Mouse (Mus musculus) MEL (cell line): ENCODE measurements around the gene Nlgn1. TPM values are rescaled to one million over a fixed set of nuclear protein-coding genes. Genes with fewer than 3 reads are reported as not detected.

Experiments used
- DNase-seq: peaks from one replicate; pipeline ENCODE4 v3.0.0; 2011; ENCODE audit warnings: low read depth, low spot score
- H3K27ac ChIP-seq: 2 replicates; pipeline ENCODE4 v1.5.1; 2012; ENCODE audit warnings: low read depth, mild to moderate bottlenecking, control low read depth, low read length, moderate library complexity; ENCODE audit not compliant: control insufficient read depth
- H3K27me3 ChIP-seq, 2 experiments: fragments of 150-350 bp in 1 of 2; sonication (generic) in 1 of 2; 2 replicates each; pipeline ENCODE4 v1.6.1; 2012; ENCODE audit warnings: low read length in 2 of 2, mild to moderate bottlenecking in 2 of 2, improper control_type of control experiment in 1 of 2, moderate library complexity in 1 of 2; ENCODE audit not compliant: insufficient read depth in 2 of 2, control insufficient read depth in 1 of 2
- H3K36me3 ChIP-seq, 2 experiments: 2 replicates each; pipeline ENCODE4 v1.6.1; 2012 to 2014; ENCODE audit warnings: low read length in 2 of 2, improper control_type of control experiment in 1 of 2, inconsistent platforms in 1 of 2, mild to moderate bottlenecking in 1 of 2; ENCODE audit not compliant: insufficient read depth in 2 of 2, control insufficient read depth in 1 of 2
- H3K4me1 ChIP-seq, 2 experiments: fragments of 150-350 bp in 1 of 2; sonication (generic) in 1 of 2; 2 replicates each; pipeline ENCODE4 v1.6.1; 2012; ENCODE audit warnings: low read length in 2 of 2, improper control_type of control experiment in 1 of 2, mild to moderate bottlenecking in 1 of 2; ENCODE audit not compliant: insufficient read depth in 2 of 2, control insufficient read depth in 1 of 2
- H3K4me3 ChIP-seq, 2 experiments: fragments of 150-350 bp in 1 of 2; sonication (generic) in 1 of 2; 2 replicates each; pipeline ENCODE4 v1.5.1; 2012; ENCODE audit warnings: low read depth in 2 of 2, low read length in 2 of 2, mild to moderate bottlenecking in 2 of 2, moderate library complexity in 2 of 2, control low read depth in 1 of 2, improper control_type of control experiment in 1 of 2; ENCODE audit not compliant: control insufficient read depth in 1 of 2, insufficient read depth in 1 of 2
- H3K79me2 ChIP-seq: 2 replicates; pipeline ENCODE4 v1.6.1; 2012; ENCODE audit warnings: mild to moderate bottlenecking, low read length, moderate library complexity; ENCODE audit not compliant: control insufficient read depth, poor library complexity, insufficient read depth
- H3K9ac ChIP-seq: 2 replicates; pipeline ENCODE4 v1.6.1; 2012; ENCODE audit warnings: low read depth, mild to moderate bottlenecking, control low read depth, low read length, moderate library complexity; ENCODE audit not compliant: control insufficient read depth, poor library complexity, severe bottlenecking
- H3K9me3 ChIP-seq: fragments of 150-350 bp; sonication (generic); replicated peaks from 2 replicates; pipeline ENCODE4 v1.6.1; 2012; ENCODE audit warnings: mild to moderate bottlenecking, low read length, improper control_type of control experiment, moderate library complexity; ENCODE audit not compliant: insufficient read depth
- BHLHE40 ChIP-seq: IDR thresholded peaks from 2 replicates; pipeline ENCODE4 v1.6.1; 2012; ENCODE audit warnings: low read depth, mild to moderate bottlenecking, inconsistent platforms, low read length, improper control_type of control experiment, borderline replicate concordance
- CHD1 ChIP-seq: IDR thresholded peaks from 2 replicates; pipeline ENCODE4 v1.6.1; 2012; ENCODE audit warnings: low read depth, mild to moderate bottlenecking, inconsistent platforms, low read length, improper control_type of control experiment
- E2F4 ChIP-seq: IDR thresholded peaks from 2 replicates; pipeline ENCODE4 v1.6.1; 2011; ENCODE audit warnings: low read depth, low read length, improper control_type of control experiment, borderline replicate concordance
- ELF1 ChIP-seq: IDR thresholded peaks from 2 replicates; pipeline ENCODE4 v1.6.1; 2014; ENCODE audit warnings: low read depth, mild to moderate bottlenecking, inconsistent platforms, low read length, improper control_type of control experiment, moderate library complexity
- ETS1 ChIP-seq: IDR thresholded peaks from 2 replicates; pipeline ENCODE4 v1.6.1; 2012; ENCODE audit warnings: low read depth, mild to moderate bottlenecking, inconsistent platforms, low read length, improper control_type of control experiment, moderate library complexity
- MAX ChIP-seq: IDR thresholded peaks from 2 replicates; pipeline ENCODE4 v1.6.1; 2011; ENCODE audit warnings: low read length, improper control_type of control experiment
- MAZ ChIP-seq: IDR thresholded peaks from 2 replicates; pipeline ENCODE4 v1.6.1; 2012; ENCODE audit warnings: low read depth, mild to moderate bottlenecking, inconsistent platforms, low read length, improper control_type of control experiment
- MYB ChIP-seq: IDR thresholded peaks from 2 replicates; pipeline ENCODE4 v1.6.1; 2011; ENCODE audit warnings: mild to moderate bottlenecking, low read depth, low read length, improper control_type of control experiment
- NELFE ChIP-seq: IDR thresholded peaks from 2 replicates; pipeline ENCODE4 v1.6.1; 2011; ENCODE audit warnings: low read depth, low read length, improper control_type of control experiment
- POLR2A ChIP-seq, 2 experiments: IDR thresholded peaks; 2 replicates each; pipeline ENCODE4 v1.6.1; 2011 to 2012; ENCODE audit warnings: low read length in 2 of 2, mild to moderate bottlenecking in 2 of 2, control low read depth in 1 of 2, improper control_type of control experiment in 1 of 2, low read depth in 1 of 2, moderate library complexity in 1 of 2; ENCODE audit not compliant: control insufficient read depth in 1 of 2, insufficient read depth in 1 of 2, poor library complexity in 1 of 2
- POLR2AphosphoS5 ChIP-seq: IDR thresholded peaks from 2 replicates; pipeline ENCODE4 v1.6.1; 2012; ENCODE audit warnings: low read depth, borderline replicate concordance, mild to moderate bottlenecking, inconsistent platforms, low read length, moderate library complexity, mixed read lengths
- RAD21 ChIP-seq: IDR thresholded peaks from 2 replicates; pipeline ENCODE4 v1.6.1; 2011; ENCODE audit warnings: mild to moderate bottlenecking, low read depth, low read length, improper control_type of control experiment
- RCOR1 ChIP-seq: IDR thresholded peaks from 2 replicates; pipeline ENCODE4 v1.6.1; 2012; ENCODE audit warnings: low read depth, mild to moderate bottlenecking, inconsistent platforms, low read length, improper control_type of control experiment
- SIN3A ChIP-seq: IDR thresholded peaks from 2 replicates; pipeline ENCODE4 v1.6.1; 2012; ENCODE audit warnings: low read length, improper control_type of control experiment, inconsistent platforms
- SMC3 ChIP-seq: IDR thresholded peaks from 2 replicates; pipeline ENCODE4 v1.6.1; 2011; ENCODE audit warnings: low read depth, low read length, improper control_type of control experiment
- TBP ChIP-seq: IDR thresholded peaks from 2 replicates; pipeline ENCODE4 v1.8.0; 2011; ENCODE audit warnings: low read depth, low read length, improper control_type of control experiment
- USF1 ChIP-seq: IDR thresholded peaks from 2 replicates; pipeline ENCODE4 v1.6.1; 2014; ENCODE audit warnings: low read depth, mild to moderate bottlenecking, inconsistent platforms, low read length, improper control_type of control experiment, moderate library complexity
- USF2 ChIP-seq, 2 experiments: IDR thresholded peaks; 2 replicates each; pipeline ENCODE4 v1.6.1; 2011 to 2012; ENCODE audit warnings: improper control_type of control experiment in 2 of 2, low read length in 2 of 2, borderline replicate concordance in 1 of 2, inconsistent platforms in 1 of 2, low read depth in 1 of 2, mild to moderate bottlenecking in 1 of 2; ENCODE audit not compliant: insufficient read depth in 1 of 2
- ZKSCAN1 ChIP-seq: IDR thresholded peaks from 2 replicates; pipeline ENCODE4 v1.6.1; 2012; ENCODE audit warnings: low read depth, mild to moderate bottlenecking, inconsistent platforms, low read length, improper control_type of control experiment, moderate library complexity
- ZMIZ1 ChIP-seq: IDR thresholded peaks from 2 replicates; pipeline ENCODE4 v1.6.1; 2012; ENCODE audit warnings: low read depth, mild to moderate bottlenecking, inconsistent platforms, low read length, improper control_type of control experiment, moderate library complexity
- polyA plus RNA-seq, 2 experiments: library from polyadenylated mRNA; stranded (reverse) in 1 of 2; unstranded in 1 of 2; fragments of >175 nt in 1 of 2; fragments of >200 nt in 1 of 2; gene quantifications; 2 replicates each; pipeline versions ENCODE4 v1.2.1 to v1.2.4; 2012; ENCODE audit warnings: low replicate concordance in 2 of 2, low read depth in 1 of 2; ENCODE audit not compliant: insufficient read length in 2 of 2, insufficient read depth in 1 of 2, missing spikeins in 1 of 2
- total RNA-seq: library from RNA; depleted of rRNA; stranded (reverse); fragments of 300-350 nt; gene quantifications from 2 replicates; pipeline ENCODE4 v1.2.3, GENCODE M21; 2012

Gene Nlgn1
- total and polyA plus RNA-seq, 3 experiments, result not detected

DNA sequence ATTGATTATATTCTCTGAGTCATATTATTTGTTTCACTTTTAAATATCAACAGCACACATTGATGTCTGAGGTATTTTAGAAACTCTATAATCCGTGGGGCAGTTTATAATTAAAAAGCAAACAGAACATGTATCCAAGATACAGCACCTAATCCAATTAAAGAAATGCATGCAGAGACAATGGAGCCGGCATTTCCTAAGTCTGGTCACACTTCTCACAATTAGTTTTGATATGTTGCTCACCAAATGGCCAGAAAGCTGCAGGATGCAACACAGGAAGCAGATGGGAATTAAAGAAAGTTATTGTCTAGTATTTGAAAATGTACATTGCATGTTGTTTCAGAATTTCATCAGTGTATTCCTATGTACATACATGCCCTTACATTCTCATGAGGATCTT, 550.6 kb downstream of the Nlgn1 start:
- Histone ChIP-seq H3K4me3 (no peak overlapping the region), H3K9me3 (no peaks in the 10 kb centered on the region), H3K27ac (no peak overlapping the region), H3K36me3 (no peaks in the 10 kb centered on the region), H3K79me2 (no peaks in the 10 kb centered on the region), H3K4me1 (no peaks in the 10 kb centered on the region), H3K27me3 (no peaks in the 10 kb centered on the region), H3K9ac (no peak overlapping the region)
- no peak for DNase-seq
- TF ChIP-seq SMC3, result no peak
- TF ChIP-seq POLR2A (IDR thresholded peaks at IDR 0.05; ENCODE audit: control insufficient read depth in 1 of 2, insufficient read depth in 1 of 2, low read depth in 1 of 2, low read length in 2 of 2, poor library complexity in 1 of 2), result no peak
- no peak for TF ChIP-seq TBP
- no peak for TF ChIP-seq NELFE
- TF ChIP-seq MYB, result no peak
- no peak for TF ChIP-seq RCOR1
- no peak for TF ChIP-seq E2F4
- TF ChIP-seq, all 39 proteins: peak for 0

DNA sequence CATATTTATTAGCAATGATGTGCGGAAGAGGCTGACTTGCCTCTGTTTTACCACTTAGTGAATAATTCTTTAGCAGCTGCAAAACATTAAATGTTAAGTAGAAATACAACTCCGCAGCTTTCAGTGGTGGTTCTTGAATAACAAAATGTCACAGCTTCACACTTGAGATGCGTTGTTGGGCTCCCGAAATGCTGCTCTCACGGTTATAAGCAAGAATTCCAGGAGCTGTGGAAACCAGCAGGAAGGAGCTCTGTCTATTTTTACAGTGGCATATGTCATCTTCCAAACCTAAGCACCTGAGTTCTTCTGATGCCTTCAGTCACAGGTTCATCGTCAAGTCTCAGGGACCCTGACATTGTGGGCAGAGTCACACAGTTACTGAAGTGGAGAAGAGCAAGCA, 556.8 kb downstream of the Nlgn1 start:
- Histone ChIP-seq H3K36me3 (no peaks in the 10 kb centered on the region), H3K4me3 (no peak overlapping the region), H3K9ac (no peak overlapping the region), H3K79me2 (no peaks in the 10 kb centered on the region), H3K27ac (no peak overlapping the region), H3K9me3 (no peaks in the 10 kb centered on the region), H3K4me1 (no peaks in the 10 kb centered on the region), H3K27me3 (no peaks in the 10 kb centered on the region)
- no peak for TF ChIP-seq E2F4
- no peak for TF ChIP-seq POLR2AphosphoS5
- TF ChIP-seq SMC3, result no peak
- TF ChIP-seq MAZ, result no peak
- no peak for TF ChIP-seq BHLHE40
- no peak for DNase-seq

DNA sequence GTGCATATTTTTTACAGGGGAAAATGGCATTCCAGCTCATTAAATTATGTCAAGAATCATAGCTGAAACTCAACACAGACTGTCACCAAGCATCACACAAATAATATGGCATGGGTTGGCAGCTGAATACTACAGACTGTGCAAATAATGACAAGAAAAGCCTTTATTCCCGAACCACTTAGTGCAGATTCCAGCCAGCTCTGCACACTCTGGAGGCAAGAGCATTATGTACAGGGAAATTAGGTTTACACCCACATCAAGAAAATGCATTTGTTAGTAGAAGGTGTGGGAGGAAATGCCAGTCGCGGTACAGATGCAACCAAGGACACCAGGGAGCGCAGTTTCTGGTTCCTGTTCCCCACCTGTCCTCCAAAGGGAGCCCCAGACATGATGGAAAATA, 558.4 kb downstream of the Nlgn1 start:
- no peak for TF ChIP-seq NELFE
- TF ChIP-seq CHD1, result no peak
- no peak for TF ChIP-seq ETS1
- TF ChIP-seq MAX, result no peak
- TF ChIP-seq RCOR1, result no peak
- no peak for TF ChIP-seq USF1
- no peak for TF ChIP-seq RAD21
- TF ChIP-seq POLR2AphosphoS5, result no peak
- no peak for TF ChIP-seq ELF1
- no peak for TF ChIP-seq USF2 (IDR thresholded peaks at IDR 0.05; ENCODE audit: borderline replicate concordance in 1 of 2, insufficient read depth in 1 of 2, low read depth in 1 of 2, low read length in 2 of 2)
- no peak for TF ChIP-seq SIN3A
- no peak for TF ChIP-seq ZKSCAN1
- no peak for TF ChIP-seq POLR2A (IDR thresholded peaks at IDR 0.05; ENCODE audit: control insufficient read depth in 1 of 2, insufficient read depth in 1 of 2, low read depth in 1 of 2, low read length in 2 of 2, poor library complexity in 1 of 2)
- TF ChIP-seq ZMIZ1, result no peak
- no peak overlapping the region for H3K9ac ChIP-seq
- no peaks in the 10 kb centered on the region for H3K9me3 ChIP-seq
- no peak overlapping the region for H3K27ac ChIP-seq
- DNase-seq, result no peak
- no peaks in the 10 kb centered on the region for H3K4me1 ChIP-seq
- no peaks in the 10 kb centered on the region for H3K27me3 ChIP-seq
- H3K4me3 ChIP-seq, result no peak overlapping the region
- no peaks in the 10 kb centered on the region for H3K36me3 ChIP-seq
- H3K79me2 ChIP-seq, result no peaks in the 10 kb centered on the region
